Mouse (Mus musculus): ENCODE measurements at regions not wholly inside any gene's neighbourhood (a gene's known extent, or its start where the extent isn't known, plus 50 kb on each side); places are given as distances from the start of the nearest gene placed in this dataset.
A peak's percentile ranks its signal among the peaks of the same experiment; 100 is the strongest.

DNA sequence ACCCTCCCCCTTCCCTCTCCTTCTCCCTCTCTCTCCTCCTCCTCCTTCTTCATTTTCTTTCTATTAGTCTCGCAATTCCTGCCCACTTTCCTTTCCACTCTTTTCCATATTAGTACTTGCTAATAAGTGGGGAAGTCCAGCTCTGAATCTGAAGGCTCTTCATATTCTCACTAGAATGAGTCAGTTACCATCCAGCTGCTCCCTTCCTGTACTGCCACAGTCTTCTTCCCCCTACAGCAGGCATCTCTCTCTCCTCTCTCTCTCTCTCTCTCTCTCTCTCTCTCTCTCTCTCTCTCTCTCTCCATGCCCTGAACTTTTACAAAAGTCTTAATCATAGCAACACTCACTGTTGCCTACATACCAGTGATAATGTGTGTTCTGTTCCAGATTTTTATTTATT lies 226.6 kb upstream of the Pter start:
- no peak for DNase-seq (ENCODE audit: low spot score)
- H3K36me3 ChIP-seq (replicated peaks; ENCODE audit: control insufficient read depth, insufficient read depth, low read length) = no peaks in the 10 kb centered on the region
- no peak for ATAC-seq (ENCODE audit: insufficient read depth, low read depth)
- H3K4me3 ChIP-seq (ENCODE audit: low read depth, low read length) = no peak overlapping the region
- H3K4me2 ChIP-seq (ENCODE audit: low read depth, low read length) = peak overlapping the region; percentile 5; the same call in 1 of the 2 replicates
- no peak overlapping the region for H3K27ac ChIP-seq (ENCODE audit: low read depth)
- no peak overlapping the region for H3K9ac ChIP-seq (replicated peaks; ENCODE audit: low read depth, low read length)
- H3K4me1 ChIP-seq (ENCODE audit: control insufficient read depth, insufficient read depth) = no peaks in the 10 kb centered on the region; the same call in 1 of the 2 replicates
- H3K9me3 ChIP-seq (replicated peaks; ENCODE audit: control insufficient read depth, low read length) = no peaks in the 10 kb centered on the region
- no peaks in the 10 kb centered on the region for H3K27me3 ChIP-seq (ENCODE audit: control insufficient read depth, insufficient read depth, low read length)
- no peak for TF ChIP-seq EP300 (IDR thresholded peaks at IDR 0.05; ENCODE audit: low read depth)
- no peak for TF ChIP-seq CTCF (IDR thresholded peaks at IDR 0.05; ENCODE audit: low read depth)
- 66% methylated on average over 1 of the region's 1 CpGs for WGBS

DNA sequence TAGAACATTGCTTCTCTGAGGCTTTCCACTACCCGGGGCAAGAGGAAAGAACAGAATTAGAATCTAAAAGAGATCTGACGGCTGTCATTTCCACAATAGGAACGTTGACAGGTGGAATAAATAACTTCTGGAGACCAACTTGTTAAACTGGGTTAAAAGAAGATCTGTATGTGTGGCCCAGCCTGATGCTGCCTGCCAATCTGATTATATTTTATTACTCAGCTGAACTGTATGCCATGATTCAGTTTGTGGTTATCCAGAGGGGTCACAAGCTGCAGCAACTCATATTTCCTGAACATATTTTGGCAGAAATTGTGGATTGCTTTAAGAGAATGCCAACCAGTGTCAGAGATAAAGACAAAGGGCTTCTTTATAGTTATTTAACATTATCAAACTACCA lies 224.5 kb upstream of the Pter start:
- DNase-seq (ENCODE audit: low spot score) = no peak
- Histone ChIP-seq H3K27me3 (ENCODE audit: control insufficient read depth, insufficient read depth, low read length) (no peaks in the 10 kb centered on the region), H3K27ac (ENCODE audit: low read depth) (no peak overlapping the region), H3K4me2 (ENCODE audit: low read depth, low read length) (no peak overlapping the region), H3K4me3 (ENCODE audit: low read depth, low read length) (no peak overlapping the region), H3K9me3 (replicated peaks; ENCODE audit: control insufficient read depth, low read length) (no peaks in the 10 kb centered on the region), H3K36me3 (replicated peaks; ENCODE audit: control insufficient read depth, insufficient read depth, low read length) (no peaks in the 10 kb centered on the region), H3K9ac (replicated peaks; ENCODE audit: low read depth, low read length) (no peak overlapping the region), H3K4me1 (ENCODE audit: control insufficient read depth, insufficient read depth) (peaks cover 4% of the 10 kb centered on the region; the same call in 1 of the 2 replicates)
- TF ChIP-seq EP300 (IDR thresholded peaks at IDR 0.05; ENCODE audit: low read depth) (no peak), CTCF (IDR thresholded peaks at IDR 0.05; ENCODE audit: low read depth) (no peak)
- 29% methylated on average over 3 of the region's 3 CpGs for WGBS
- ATAC-seq (ENCODE audit: insufficient read depth, low read depth) = no peak

DNA sequence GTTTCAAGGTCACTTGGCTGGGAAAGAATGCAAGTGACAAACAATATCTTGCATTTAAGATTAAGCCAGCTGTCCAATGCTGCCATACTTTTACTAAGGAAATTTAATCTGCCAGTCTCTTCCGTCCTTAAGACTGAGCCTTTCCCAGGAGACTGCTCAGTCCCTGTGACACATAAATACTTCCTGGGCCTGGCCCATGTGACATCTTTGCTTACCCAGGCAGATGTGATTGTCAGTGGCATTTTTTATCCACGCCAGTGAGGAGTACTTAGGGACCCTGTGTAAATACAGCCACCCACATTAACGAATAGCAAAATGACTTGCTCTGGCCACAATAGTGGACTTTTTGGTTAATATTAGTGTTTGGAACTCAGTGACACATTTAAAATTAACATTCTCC lies 216.3 kb upstream of the Pter start:
- TF ChIP-seq EP300 (IDR thresholded peaks at IDR 0.05; ENCODE audit: low read depth) = no peak
- no peak for TF ChIP-seq CTCF (IDR thresholded peaks at IDR 0.05; ENCODE audit: low read depth)
- Histone ChIP-seq H3K27me3 (ENCODE audit: control insufficient read depth, insufficient read depth, low read length) (no peaks in the 10 kb centered on the region), H3K27ac (ENCODE audit: low read depth) (no peak overlapping the region), H3K9me3 (replicated peaks; ENCODE audit: control insufficient read depth, low read length) (no peaks in the 10 kb centered on the region), H3K9ac (replicated peaks; ENCODE audit: low read depth, low read length) (no peak overlapping the region), H3K4me2 (ENCODE audit: low read depth, low read length) (no peak overlapping the region), H3K4me3 (ENCODE audit: low read depth, low read length) (no peak overlapping the region), H3K4me1 (ENCODE audit: control insufficient read depth, insufficient read depth) (0 out of 2 replicates have a peak, but pooled peaks cover 10% of the 10 kb centered on the region), H3K36me3 (replicated peaks; ENCODE audit: control insufficient read depth, insufficient read depth, low read length) (no peaks in the 10 kb centered on the region)
- WGBS = 55% methylated on average over 3 of the region's 3 CpGs
- ATAC-seq (ENCODE audit: insufficient read depth, low read depth) (no peak), DNase-seq (ENCODE audit: low spot score) (no peak)

DNA sequence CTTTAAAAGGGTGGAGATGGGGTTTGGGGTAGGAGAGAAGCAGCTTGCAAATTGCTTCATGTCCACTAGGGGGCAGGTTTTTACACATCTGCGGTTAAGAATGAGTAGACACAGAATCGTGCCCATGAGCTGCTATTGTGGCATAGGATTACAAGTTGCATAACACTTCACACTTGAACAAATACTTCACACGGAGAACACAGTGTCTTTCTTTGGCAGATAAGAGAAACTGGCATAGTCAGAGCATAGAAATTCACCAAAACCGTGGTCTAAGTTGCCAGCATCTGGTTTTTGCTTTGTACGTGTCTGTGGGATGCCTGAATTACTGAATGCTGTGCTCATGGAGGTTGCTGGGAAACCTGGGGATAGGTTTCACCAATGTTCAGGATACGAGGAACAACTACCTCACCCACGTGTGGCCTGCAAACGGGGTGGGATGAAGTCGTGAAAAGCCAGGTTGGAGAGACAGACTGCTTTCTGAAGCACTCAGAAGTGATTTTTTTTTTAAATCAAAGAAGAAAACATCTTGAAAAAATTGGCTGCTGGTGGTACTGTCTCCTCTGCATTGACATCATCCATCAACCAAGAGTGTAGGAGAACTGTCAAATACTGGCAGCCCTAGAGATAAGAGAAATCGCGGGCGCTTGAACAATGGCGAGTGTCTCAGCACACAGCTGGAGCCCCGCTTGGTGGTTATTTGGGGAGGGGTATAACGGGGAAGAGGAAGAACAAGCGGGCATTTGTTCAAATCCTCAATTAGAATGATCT lies 214.5 kb upstream of the Pter start:
- no peak overlapping the region for H3K27ac ChIP-seq (ENCODE audit: low read depth)
- H3K4me2 ChIP-seq (ENCODE audit: low read depth, low read length) = peak overlapping the region; percentile 34; the same call in 1 of the 2 replicates
- no peak overlapping the region for H3K9ac ChIP-seq (replicated peaks; ENCODE audit: low read depth, low read length)
- no peaks in the 10 kb centered on the region for H3K9me3 ChIP-seq (replicated peaks; ENCODE audit: control insufficient read depth, low read length)
- no peak overlapping the region for H3K4me3 ChIP-seq (ENCODE audit: low read depth, low read length)
- WGBS = 33% methylated on average over 16 of the region's 16 CpGs
- TF ChIP-seq CTCF (IDR thresholded peaks at IDR 0.05; ENCODE audit: low read depth) (peak; percentile 78), EP300 (IDR thresholded peaks at IDR 0.05; ENCODE audit: low read depth) (no peak)
- H3K36me3 ChIP-seq (replicated peaks; ENCODE audit: control insufficient read depth, insufficient read depth, low read length) = no peaks in the 10 kb centered on the region
- no peaks in the 10 kb centered on the region for H3K27me3 ChIP-seq (ENCODE audit: control insufficient read depth, insufficient read depth, low read length)
- peak; percentile 64 for DNase-seq (ENCODE audit: low spot score)
- 0 out of 2 replicates have a peak, but pooled peaks have one; percentile 36 for ATAC-seq (ENCODE audit: insufficient read depth, low read depth)
- H3K4me1 ChIP-seq (ENCODE audit: control insufficient read depth, insufficient read depth) = 0 out of 2 replicates have a peak, but pooled peaks cover 9% of the 10 kb centered on the region

DNA sequence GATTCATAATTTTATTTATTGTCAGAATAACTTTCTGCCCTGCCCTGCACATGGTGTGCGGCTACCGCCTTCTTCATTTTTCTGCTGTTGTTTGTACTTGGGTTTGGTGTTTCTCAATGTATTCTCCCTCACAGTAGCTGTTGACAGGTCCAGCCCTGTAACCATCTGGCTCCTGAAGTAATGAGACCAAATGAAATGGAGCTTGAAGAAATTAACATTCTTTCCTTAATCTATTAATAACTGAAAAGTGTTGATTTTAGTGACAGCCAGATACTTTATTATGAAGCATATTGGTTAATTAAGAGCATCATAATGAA lies 214.0 kb upstream of the Pter start:
- H3K9me3 ChIP-seq (replicated peaks; ENCODE audit: control insufficient read depth, low read length) = no peaks in the 10 kb centered on the region
- no peak overlapping the region for H3K4me2 ChIP-seq (ENCODE audit: low read depth, low read length)
- no peak overlapping the region for H3K27ac ChIP-seq (ENCODE audit: low read depth)
- H3K36me3 ChIP-seq (replicated peaks; ENCODE audit: control insufficient read depth, insufficient read depth, low read length) = no peaks in the 10 kb centered on the region
- H3K4me1 ChIP-seq (ENCODE audit: control insufficient read depth, insufficient read depth) = 0 out of 2 replicates have a peak, but pooled peaks cover 9% of the 10 kb centered on the region
- 75% methylated on average over 2 of the region's 2 CpGs for WGBS
- H3K27me3 ChIP-seq (ENCODE audit: control insufficient read depth, insufficient read depth, low read length) = no peaks in the 10 kb centered on the region
- TF ChIP-seq CTCF (IDR thresholded peaks at IDR 0.05; ENCODE audit: low read depth) (no peak), EP300 (IDR thresholded peaks at IDR 0.05; ENCODE audit: low read depth) (no peak)
- no peak overlapping the region for H3K4me3 ChIP-seq (ENCODE audit: low read depth, low read length)
- ATAC-seq (ENCODE audit: insufficient read depth, low read depth) = no peak
- H3K9ac ChIP-seq (replicated peaks; ENCODE audit: low read depth, low read length) = no peak overlapping the region
- no peak for DNase-seq (ENCODE audit: low spot score)

Data from heart, postnatal 0 days (tissue).